Mouse (Mus musculus): ENCODE results near the gene Tenm4. TPM values are rescaled to one million over a fixed set of nuclear protein-coding genes. Genes with fewer than 3 reads are reported as not detected.
A peak's percentile ranks its signal among the peaks of the same experiment; 100 is the strongest.

Tenm4 gene
- polyA plus RNA-seq, 1 experiment, result 0.79 TPM

DNA sequence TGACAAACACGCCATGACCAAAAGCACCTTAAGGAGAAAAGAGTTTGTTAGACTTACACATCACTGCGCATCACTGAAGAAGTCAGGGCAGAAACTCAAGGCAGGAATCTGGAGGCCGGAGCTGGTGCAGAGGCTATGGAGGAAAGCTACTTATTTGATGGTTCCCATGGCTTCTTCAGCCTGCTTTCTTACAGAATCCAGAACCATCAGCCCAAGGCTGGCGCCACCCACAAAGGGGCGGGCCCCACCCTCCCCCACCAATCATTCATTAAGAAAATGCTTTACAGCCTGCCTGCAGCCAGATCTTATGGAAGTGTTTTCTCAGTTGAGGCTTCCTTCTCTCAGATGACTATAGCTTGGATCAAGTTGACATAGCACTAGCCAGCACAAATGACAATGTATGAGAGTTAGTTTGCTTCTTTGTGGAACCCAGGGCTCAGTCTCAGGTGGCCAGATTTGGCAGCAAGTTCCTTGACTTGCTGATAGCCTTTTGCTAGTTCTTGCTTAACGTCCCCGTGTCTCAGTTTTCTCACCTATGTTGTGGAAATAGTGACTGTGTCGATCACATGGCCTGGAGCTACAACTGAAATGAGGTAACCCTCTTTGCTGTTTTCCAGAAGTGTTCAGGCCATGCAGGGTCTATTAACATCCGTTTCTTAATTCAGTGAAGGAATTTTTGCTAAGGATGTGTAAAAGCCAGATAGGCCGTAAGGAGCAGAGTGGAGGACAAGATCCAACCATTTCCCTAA is 32.9 kb downstream of the Tenm4 start:
- H3K27me3 ChIP-seq (ENCODE audit: control insufficient read depth, insufficient read depth, low read length), result no peaks in the 10 kb centered on the region; the same call in 1 of the 2 replicates
- H3K27ac ChIP-seq (ENCODE audit: insufficient read depth, low read depth, low read length), result no peak overlapping the region
- no peak overlapping the region for H3K4me3 ChIP-seq (ENCODE audit: low read depth, low read length)
- no peak for TF ChIP-seq CTCF (IDR thresholded peaks at IDR 0.05; ENCODE audit: extremely low read depth, insufficient read length, insufficient replicate concordance, low read depth, low read length)
- no peaks in the 10 kb centered on the region for H3K36me3 ChIP-seq (ENCODE audit: control insufficient read depth, insufficient read depth, low read length)
- H3K4me1 ChIP-seq (ENCODE audit: control insufficient read depth, insufficient read depth, insufficient read length, low read length), result no peaks in the 10 kb centered on the region
- 76% methylated on average over 10 of the region's 10 CpGs for WGBS

DNA sequence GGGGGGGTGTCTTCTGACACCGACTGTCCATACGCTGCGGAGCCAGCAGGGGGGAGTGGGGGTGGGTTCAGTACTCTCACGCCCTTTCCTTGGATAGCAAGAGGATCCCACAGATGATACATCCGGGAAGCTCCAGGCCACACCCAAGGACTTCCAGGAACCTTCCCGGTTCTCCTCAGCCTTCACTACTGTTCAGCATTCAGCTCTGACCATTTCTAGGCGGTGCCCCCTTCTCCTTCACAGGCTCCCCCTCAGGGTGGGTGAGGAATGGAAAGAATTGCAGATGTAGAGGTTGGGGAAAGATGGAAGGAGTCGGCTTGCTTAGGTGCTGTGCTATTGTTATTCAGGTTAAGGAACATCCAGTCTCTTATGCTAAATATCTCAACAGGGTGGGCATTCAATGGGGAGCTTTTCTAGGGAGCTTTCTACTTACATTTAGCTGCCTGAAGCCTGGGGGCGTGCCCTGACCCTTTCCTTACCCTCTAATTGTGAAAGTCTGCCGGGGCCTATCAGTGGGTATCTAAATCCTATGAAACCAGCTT is 33.8 kb downstream of the Tenm4 start:
- TF ChIP-seq CTCF (IDR thresholded peaks at IDR 0.05; ENCODE audit: extremely low read depth, insufficient read length, insufficient replicate concordance, low read depth, low read length) (no peak), POLR2A (IDR thresholded peaks at IDR 0.05; ENCODE audit: low read depth, low read length) (no peak)
- Histone ChIP-seq H3K4me1 (ENCODE audit: control insufficient read depth, insufficient read depth, insufficient read length, low read length) (no peaks in the 10 kb centered on the region), H3K36me3 (ENCODE audit: control insufficient read depth, insufficient read depth, low read length) (no peaks in the 10 kb centered on the region), H3K4me3 (ENCODE audit: low read depth, low read length) (no peak overlapping the region), H3K27me3 (ENCODE audit: control insufficient read depth, insufficient read depth, low read length) (peaks cover 4% of the 10 kb centered on the region; the same call in 1 of the 2 replicates), H3K27ac (ENCODE audit: insufficient read depth, low read depth, low read length) (no peak overlapping the region)
- 46% methylated on average over 10 of the region's 10 CpGs for WGBS

DNA sequence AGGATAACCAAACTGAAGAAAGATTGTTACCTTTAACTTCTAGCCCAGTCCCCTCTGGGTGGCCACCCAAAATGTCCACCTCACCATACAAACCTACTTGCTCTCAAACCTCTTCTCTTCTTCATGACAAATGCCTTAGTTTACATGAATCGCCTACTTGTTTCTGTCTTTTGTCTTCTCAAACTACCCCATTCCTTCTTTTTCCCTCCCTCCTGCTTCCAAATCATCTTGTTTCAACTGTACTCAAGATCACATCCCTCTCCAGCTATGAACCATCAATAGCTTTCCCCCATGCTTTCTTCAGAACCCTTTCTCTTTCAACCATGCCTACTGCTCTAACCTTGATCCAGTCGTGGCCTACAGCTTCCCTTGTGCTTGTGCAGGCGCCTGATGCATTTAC is 36.0 kb downstream of the Tenm4 start:
- Histone ChIP-seq H3K27me3 (ENCODE audit: control insufficient read depth, insufficient read depth, low read length) (peaks cover 19% of the 10 kb centered on the region), H3K4me3 (ENCODE audit: low read depth, low read length) (no peak overlapping the region), H3K27ac (ENCODE audit: insufficient read depth, low read depth, low read length) (no peak overlapping the region), H3K36me3 (ENCODE audit: control insufficient read depth, insufficient read depth, low read length) (no peaks in the 10 kb centered on the region), H3K4me1 (ENCODE audit: control insufficient read depth, insufficient read depth, insufficient read length, low read length) (no peaks in the 10 kb centered on the region)
- WGBS, result 68% methylated on average over 3 of the region's 3 CpGs
- TF ChIP-seq POLR2A (IDR thresholded peaks at IDR 0.05; ENCODE audit: low read depth, low read length) (no peak), CTCF (IDR thresholded peaks at IDR 0.05; ENCODE audit: extremely low read depth, insufficient read length, insufficient replicate concordance, low read depth, low read length) (no peak)

DNA sequence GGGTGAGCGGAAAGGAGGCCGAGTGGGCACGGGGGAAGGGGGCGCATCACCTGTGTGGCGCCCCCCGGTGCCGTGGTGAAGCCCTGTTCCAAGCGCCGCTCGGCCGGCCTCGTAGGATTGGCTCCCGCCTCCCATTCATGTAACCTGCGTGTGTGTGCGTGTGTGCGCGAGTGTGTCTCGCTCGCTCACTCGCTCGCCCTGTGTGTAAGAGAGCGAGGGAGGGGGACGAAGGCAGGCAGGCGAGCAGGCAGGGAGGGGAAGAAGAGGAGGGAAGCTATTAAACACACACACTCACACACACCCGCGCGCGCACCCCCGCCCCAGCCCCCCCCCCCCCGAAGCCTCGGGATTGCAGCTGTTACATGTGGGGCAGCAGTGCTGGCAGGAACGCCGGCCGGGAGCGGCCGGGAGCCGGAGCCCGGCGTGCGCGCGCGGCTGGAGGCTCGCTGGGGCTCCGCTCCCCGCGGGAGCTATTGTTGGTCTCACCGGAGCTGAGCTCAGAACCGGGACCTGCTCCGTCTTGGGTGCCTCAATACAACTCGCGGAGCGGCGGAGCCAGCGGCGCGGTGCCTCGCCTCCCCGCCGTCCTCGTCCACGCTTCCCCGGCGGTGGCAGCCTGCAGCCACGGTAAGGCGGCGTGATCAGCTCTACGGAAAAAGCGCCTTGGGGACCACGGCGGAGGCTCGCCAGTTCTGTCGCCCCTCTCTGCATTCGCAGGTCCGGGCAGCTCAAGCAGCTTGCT is 38.9 kb downstream of the Tenm4 start:
- TF ChIP-seq CTCF (IDR thresholded peaks at IDR 0.05; ENCODE audit: extremely low read depth, insufficient read length, insufficient replicate concordance, low read depth, low read length), result no peak
- no peak for TF ChIP-seq POLR2A (IDR thresholded peaks at IDR 0.05; ENCODE audit: low read depth, low read length)
- Histone ChIP-seq H3K27me3 (ENCODE audit: control insufficient read depth, insufficient read depth, low read length) (peaks cover 30% of the 10 kb centered on the region), H3K4me1 (ENCODE audit: control insufficient read depth, insufficient read depth, insufficient read length, low read length) (no peaks in the 10 kb centered on the region), H3K36me3 (ENCODE audit: control insufficient read depth, insufficient read depth, low read length) (no peaks in the 10 kb centered on the region), H3K27ac (ENCODE audit: insufficient read depth, low read depth, low read length) (no peak overlapping the region), H3K4me3 (ENCODE audit: low read depth, low read length) (peak overlapping the region; percentile 58)
- WGBS, result 2% methylated on average over 69 of the region's 75 CpGs

DNA sequence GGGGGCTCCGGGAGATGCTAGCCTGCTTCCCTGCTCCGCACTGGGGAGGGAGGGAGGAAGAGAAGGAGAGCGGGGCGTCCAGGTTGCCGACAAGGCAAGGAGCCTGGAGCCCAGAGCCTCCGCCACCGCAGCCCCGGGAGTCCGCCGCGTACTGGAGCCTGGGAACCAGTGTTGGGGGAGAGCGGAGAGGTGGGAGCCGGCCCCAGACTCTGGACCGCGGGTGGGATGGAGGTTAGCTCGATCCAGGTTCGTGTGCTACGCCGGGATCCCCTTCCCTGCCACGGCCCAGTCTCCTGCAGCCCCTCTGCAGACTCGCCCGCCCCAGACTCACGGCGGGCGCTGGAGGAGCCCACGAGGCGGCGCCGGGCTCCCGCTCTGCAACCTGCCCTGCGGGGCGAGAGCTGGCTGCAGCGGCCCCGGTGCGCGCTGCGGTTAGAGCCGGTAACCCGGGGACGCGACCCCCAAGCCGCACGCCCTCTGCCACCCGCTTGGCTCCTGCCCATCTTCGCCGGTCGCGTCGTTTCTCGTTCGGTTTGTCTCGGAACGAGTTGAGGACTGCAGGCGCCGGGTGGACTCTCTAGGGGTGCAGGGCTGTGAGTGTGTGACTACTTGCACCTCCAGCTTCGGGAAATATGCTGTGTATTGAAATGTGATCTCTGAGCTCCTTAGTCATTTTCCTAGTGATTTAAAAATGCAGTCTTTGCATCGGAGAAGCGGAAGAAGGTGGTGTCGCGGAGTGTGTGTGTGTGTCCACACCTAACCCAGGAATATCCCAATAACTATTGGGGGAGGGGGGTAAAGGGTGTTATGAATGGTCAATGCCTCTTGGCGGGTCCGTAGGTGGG is 39.7 kb downstream of the Tenm4 start:
- Histone ChIP-seq H3K4me3 (ENCODE audit: low read depth, low read length) (peak overlapping the region; percentile 58), H3K36me3 (ENCODE audit: control insufficient read depth, insufficient read depth, low read length) (no peaks in the 10 kb centered on the region), H3K27ac (ENCODE audit: insufficient read depth, low read depth, low read length) (no peak overlapping the region), H3K4me1 (ENCODE audit: control insufficient read depth, insufficient read depth, insufficient read length, low read length) (no peaks in the 10 kb centered on the region), H3K27me3 (ENCODE audit: control insufficient read depth, insufficient read depth, low read length) (peaks cover 30% of the 10 kb centered on the region)
- TF ChIP-seq CTCF (IDR thresholded peaks at IDR 0.05; ENCODE audit: extremely low read depth, insufficient read length, insufficient replicate concordance, low read depth, low read length) (no peak), POLR2A (IDR thresholded peaks at IDR 0.05; ENCODE audit: low read depth, low read length) (no peak)
- WGBS, result 3% methylated on average over 60 of the region's 62 CpGs

DNA sequence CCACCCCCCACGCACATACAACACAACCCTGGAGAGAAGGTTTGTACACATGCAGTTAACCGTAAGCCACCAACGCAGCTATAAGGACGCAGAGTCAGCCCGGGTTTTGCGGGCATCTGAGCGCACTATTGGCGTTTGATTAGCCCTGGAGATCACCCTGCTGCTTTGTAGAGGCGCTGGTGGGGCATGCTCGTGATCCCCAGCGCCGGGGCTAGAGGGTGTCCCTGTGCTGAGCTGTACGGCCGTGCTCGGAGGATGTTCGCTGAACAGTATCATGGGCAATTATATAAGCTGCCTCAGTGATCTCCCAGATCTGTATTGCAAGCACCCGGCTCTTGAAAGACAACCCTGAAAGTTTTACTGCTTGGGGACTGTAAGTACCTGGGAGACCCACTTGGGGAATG is 40.6 kb downstream of the Tenm4 start:
- H3K4me3 ChIP-seq (ENCODE audit: low read depth, low read length), result peak overlapping the region; percentile 29
- H3K27me3 ChIP-seq (ENCODE audit: control insufficient read depth, insufficient read depth, low read length), result peaks cover 30% of the 10 kb centered on the region
- WGBS, result 2% methylated on average over 17 of the region's 17 CpGs
- H3K36me3 ChIP-seq (ENCODE audit: control insufficient read depth, insufficient read depth, low read length), result no peaks in the 10 kb centered on the region
- no peaks in the 10 kb centered on the region for H3K4me1 ChIP-seq (ENCODE audit: control insufficient read depth, insufficient read depth, insufficient read length, low read length)
- TF ChIP-seq POLR2A (IDR thresholded peaks at IDR 0.05; ENCODE audit: low read depth, low read length), result no peak
- TF ChIP-seq CTCF (IDR thresholded peaks at IDR 0.05; ENCODE audit: extremely low read depth, insufficient read length, insufficient replicate concordance, low read depth, low read length), result no peak
- H3K27ac ChIP-seq (ENCODE audit: insufficient read depth, low read depth, low read length), result no peak overlapping the region
